Mouse (Mus musculus) left cerebral cortex, postnatal 14 days (tissue): ENCODE measurements at regions not wholly inside any gene's neighbourhood (a gene's known extent, or its start where the extent isn't known, plus 50 kb on each side); places are given as distances from the start of the nearest gene placed in this dataset.

Experiments used
- DNase-seq, 2 experiments: peaks; one replicate each; pipeline ENCODE4 v3.0.0; 2021 to 2022; ENCODE audit warnings: low spot score in 2 of 2, mixed read lengths in 1 of 2
- intact Hi-C: fragments of 180-260 bp; cut with DNase I; formaldehyde crosslinking; loops from one replicate; pipeline ENCODE4 v1.15.1; 2025

GRCm38 (mm10) chr14:80657408-80657807 lies 673.5 kb downstream of the Olfm4 start:
- intact Hi-C loops = no loop called here
- DNase-seq = peak; percentile 26 to 60

GRCm38 (mm10) chr14:80682876-80683275 lies 699.0 kb downstream of the Olfm4 start:
- intact Hi-C loops = no loop called here
- DNase-seq = no peak

- intact Hi-C loops = no loop called here
- DNase-seq = no peak
Measured at GRCm38 (mm10) chr14:80683282-80683681, 699.4 kb downstream of the Olfm4 start.

DNA sequence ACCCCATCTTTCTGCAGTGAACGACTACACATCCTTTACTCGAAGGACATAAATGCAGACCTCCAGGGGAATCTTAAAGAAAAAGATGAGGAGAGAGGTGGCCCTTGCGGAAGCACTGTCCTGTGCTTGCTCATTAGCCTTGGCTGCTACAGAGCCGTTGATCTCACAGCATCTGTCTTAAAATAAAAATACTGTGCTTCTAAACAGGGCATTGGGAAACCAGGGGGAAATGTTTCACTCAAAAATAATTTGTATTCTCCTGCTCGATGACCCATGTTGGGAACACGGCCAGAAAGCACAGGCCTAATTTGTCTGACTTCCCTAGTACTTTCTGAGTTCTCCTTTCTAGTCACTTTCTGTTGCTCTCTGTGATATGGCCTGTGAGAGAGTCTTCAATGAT lies 699.8 kb downstream of the Olfm4 start:
- intact Hi-C loops = no loop called here
- peak in 1 of 2 experiments; percentile 5 for DNase-seq

GRCm38 (mm10) chr14:80690476-80690875 lies 706.6 kb downstream of the Olfm4 start:
- intact Hi-C loops = no loop called here
- no peak for DNase-seq

- no peak for DNase-seq
- intact Hi-C loops = no loop called here
Measured at GRCm38 (mm10) chr14:80722766-80723531, 739.1 kb downstream of the Olfm4 start.

- DNase-seq = no peak
- intact Hi-C loops = no loop called here
Measured at GRCm38 (mm10) chr14:80731194-80731593, 747.3 kb downstream of the Olfm4 start.
